Comparison of ENCODE assay signal across 8 mouse cellular contexts in the genomic region with DNA sequence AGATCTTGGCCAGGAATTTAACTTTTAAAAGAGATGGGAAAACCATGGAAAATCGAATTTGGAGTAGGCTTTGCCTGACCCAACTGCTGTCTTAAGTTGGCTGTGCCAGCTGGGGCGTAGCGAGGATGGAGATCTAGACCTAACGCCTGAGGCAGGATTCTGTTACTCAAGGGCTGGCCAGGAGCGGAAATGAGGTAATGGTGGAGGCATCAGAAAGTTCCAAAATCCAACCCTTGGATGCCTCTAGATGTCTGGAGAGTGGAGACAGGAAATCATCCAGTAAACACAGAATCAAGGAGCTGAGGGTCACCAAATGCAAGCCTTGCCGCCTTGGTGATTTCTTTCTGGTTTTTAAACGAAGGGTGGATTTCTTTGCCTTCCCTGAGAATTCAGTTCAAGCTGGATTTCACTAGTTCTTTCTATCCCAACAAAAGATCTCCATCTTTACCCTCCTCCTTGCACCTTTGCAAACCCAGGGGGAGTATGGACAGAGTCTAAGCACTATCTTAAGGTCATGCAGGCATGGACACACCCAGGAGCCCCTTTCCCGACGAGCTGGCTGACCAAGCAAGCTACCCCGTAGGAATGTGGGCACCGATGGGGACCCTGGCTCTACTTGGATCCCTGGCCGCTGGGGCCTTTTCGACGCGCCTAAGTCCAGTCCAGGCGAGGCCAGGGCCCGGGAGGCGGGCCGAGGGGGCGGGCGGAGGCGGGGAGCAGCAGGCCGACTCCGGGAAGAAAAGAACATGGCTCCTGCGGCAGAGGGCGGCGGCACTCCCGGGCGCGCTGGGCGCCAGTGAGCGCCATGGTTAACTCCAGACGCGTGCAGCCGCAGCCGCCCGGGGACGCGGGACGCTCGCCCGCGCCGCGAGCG. TPM values are rescaled to one million over a fixed set of nuclear protein-coding genes. Genes with fewer than 3 reads are reported as not detected.
DNase-seq lines count a peak whose midpoint lies in the region; ATAC-seq and TF ChIP-seq lines count a peak whose summit lies in the region.

Pkd2 (plus strand) TSS at position 619 of the 874 bp plus-strand sequence.

- H3ac ChIP-seq in C2C12 (ENCODE audit: control insufficient read depth, insufficient read length, low read depth) (peak within 1 kb of the TSS; percentile 62), myocyte (ENCODE audit: control insufficient read depth, insufficient read length) (peak within 1 kb of the TSS; percentile 79)

- WGBS in heart, embryonic 12.5 days = 10% methylated on average over 46 of the region's 46 CpGs
- WGBS in kidney, embryonic 16.5 days = 9% methylated on average over 46 of the region's 46 CpGs
- WGBS in liver, embryonic 12.5 days (ENCODE audit: insufficient replicate concordance) = 10% methylated on average over 43 of the region's 46 CpGs

- 0 out of 2 replicates have a peak, but pooled peaks have one; percentile 18 for TF ChIP-seq POLR2A in bone marrow macrophage, adult 2 months (IDR thresholded peaks at IDR 0.05; ENCODE audit: borderline replicate concordance, low read depth, low read length)
- peak; percentile 44 for TF ChIP-seq POLR2A in myocyte (IDR thresholded peaks at IDR 0.05; ENCODE audit: insufficient read length, low read depth)

- ATAC-seq in heart, embryonic 12.5 days (ENCODE audit: insufficient number of reproducible peaks, low FRiP score) = peak; percentile 91
- ATAC-seq in kidney, embryonic 16.5 days (ENCODE audit: low FRiP score, low TSS enrichment) = peak; percentile 95
- ATAC-seq in liver, embryonic 12.5 days = peak; percentile 72

- peaks cover 48% of the 10 kb centered on the region for H3K79me2 ChIP-seq in C2C12 (ENCODE audit: control insufficient read depth, insufficient read depth)
- H3K79me2 ChIP-seq in myocyte (ENCODE audit: control insufficient read depth, insufficient read depth) = peaks cover 37% of the 10 kb centered on the region

- H3K36me3 ChIP-seq in C2C12 (ENCODE audit: control insufficient read depth, insufficient read depth) = peaks cover 9% of the 10 kb centered on the region
- H3K36me3 ChIP-seq in heart, embryonic 12.5 days = peaks cover 9% of the 10 kb centered on the region; the same call in 1 of the 2 replicates
- peaks cover 16% of the 10 kb centered on the region for H3K36me3 ChIP-seq in kidney, embryonic 16.5 days (ENCODE audit: insufficient read depth, low read length)
- H3K36me3 ChIP-seq in liver, embryonic 12.5 days = no peaks in the 10 kb centered on the region
- peaks cover under 1% of the 10 kb centered on the region for H3K36me3 ChIP-seq in myocyte (ENCODE audit: control insufficient read depth, insufficient read depth)

- H3K4me1 ChIP-seq in bone marrow macrophage, adult 2 months (ENCODE audit: control insufficient read depth, insufficient read depth, low read length) = peaks cover 9% of the 10 kb centered on the region
- H3K4me1 ChIP-seq in heart, embryonic 12.5 days (replicated peaks) = peaks cover 13% of the 10 kb centered on the region
- peaks cover 19% of the 10 kb centered on the region for H3K4me1 ChIP-seq in kidney, embryonic 16.5 days (ENCODE audit: insufficient read depth, low read length)
- peaks cover 4% of the 10 kb centered on the region; the same call in 1 of the 2 replicates for H3K4me1 ChIP-seq in liver, embryonic 12.5 days

- peak within 1 kb of the TSS; percentile 88 for H3K4me2 ChIP-seq in heart, embryonic 12.5 days
- H3K4me2 ChIP-seq in kidney, embryonic 16.5 days (replicated peaks; ENCODE audit: low read depth, low read length) = peak within 1 kb of the TSS; percentile 64
- peak within 1 kb of the TSS; percentile 74 for H3K4me2 ChIP-seq in liver, embryonic 12.5 days
- H3K4me2 ChIP-seq in myocyte (ENCODE audit: low read depth) = peak within 1 kb of the TSS; percentile 81

- peak within 1 kb of the TSS; percentile 97 for H3K9ac ChIP-seq in heart, embryonic 12.5 days
- H3K9ac ChIP-seq in kidney, embryonic 16.5 days (replicated peaks; ENCODE audit: low read length) = peak within 1 kb of the TSS; percentile 97
- H3K9ac ChIP-seq in liver, embryonic 12.5 days = peak within 1 kb of the TSS; percentile 64

- H3K79me3 ChIP-seq in C2C12 (ENCODE audit: low read depth) = peaks cover 27% of the 10 kb centered on the region

- H3K27me3 ChIP-seq in C2C12 (ENCODE audit: control insufficient read depth, insufficient read depth, insufficient read length) = no peaks in the 10 kb centered on the region
- no peaks in the 10 kb centered on the region for H3K27me3 ChIP-seq in heart, embryonic 12.5 days (replicated peaks)
- H3K27me3 ChIP-seq in kidney, embryonic 16.5 days (ENCODE audit: insufficient read depth, low read length) = no peaks in the 10 kb centered on the region
- peaks cover 28% of the 10 kb centered on the region for H3K27me3 ChIP-seq in liver, embryonic 12.5 days (replicated peaks)
- no peaks in the 10 kb centered on the region for H3K27me3 ChIP-seq in myocyte (ENCODE audit: control insufficient read depth, insufficient read depth, insufficient read length)

- H3K9me3 ChIP-seq in heart, embryonic 12.5 days (replicated peaks) = no peaks in the 10 kb centered on the region
- H3K9me3 ChIP-seq in kidney, embryonic 16.5 days (ENCODE audit: low read length) = peaks cover 5% of the 10 kb centered on the region; the same call in 1 of the 2 replicates
- H3K9me3 ChIP-seq in liver, embryonic 12.5 days (replicated peaks) = no peaks in the 10 kb centered on the region

- DNase-seq in fibroblast of lung, adult 2 months (ENCODE audit: low read depth) = peak; percentile 62
- peak; percentile 69 for DNase-seq in urinary bladder, adult 18-20 months (ENCODE audit: low spot score in 2 of 2)

- no peak for TF ChIP-seq CTCF in C2C12 (IDR thresholded peaks at IDR 0.05; ENCODE audit: control insufficient read depth, insufficient read depth, insufficient read length)
- TF ChIP-seq CTCF in bone marrow macrophage, adult 2 months (IDR thresholded peaks at IDR 0.05; ENCODE audit: low read depth, low read length) = no peak

- H3K4me3 ChIP-seq in C2C12 (ENCODE audit: insufficient read depth, poor library complexity, severe bottlenecking) = peak within 1 kb of the TSS; percentile 75
- H3K4me3 ChIP-seq in bone marrow macrophage, adult 2 months (ENCODE audit: insufficient read depth, low read length) = peak within 1 kb of the TSS; percentile 99
- peak within 1 kb of the TSS; percentile 89 for H3K4me3 ChIP-seq in heart, embryonic 12.5 days
- H3K4me3 ChIP-seq in kidney, embryonic 16.5 days (ENCODE audit: low read length) = peak within 1 kb of the TSS; percentile 83
- H3K4me3 ChIP-seq in liver, embryonic 12.5 days = peak within 1 kb of the TSS; percentile 62
- peak within 1 kb of the TSS; percentile 49 for H3K4me3 ChIP-seq in myocyte

- no peak within 1 kb of the TSS for H3K27ac ChIP-seq in bone marrow macrophage, adult 2 months (ENCODE audit: insufficient read depth, low read depth, low read length)
- peak within 1 kb of the TSS; percentile 91 for H3K27ac ChIP-seq in heart, embryonic 12.5 days (ENCODE audit: poor library complexity, severe bottlenecking)
- H3K27ac ChIP-seq in kidney, embryonic 16.5 days (ENCODE audit: low read length) = peak within 1 kb of the TSS; percentile 95
- peak within 1 kb of the TSS; percentile 58; the same call in 1 of the 2 replicates for H3K27ac ChIP-seq in liver, embryonic 12.5 days

TF ChIP-seq in C2C12, 6 proteins besides CTCF, POLR2A, EP300 and RAD21:
- no peak for TF ChIP-seq FOSL1 (IDR thresholded peaks at IDR 0.05; ENCODE audit: insufficient read depth, low read length, poor library complexity, severe bottlenecking)
- TF ChIP-seq MYOG (IDR thresholded peaks at IDR 0.05; ENCODE audit: control insufficient read depth, extremely low read depth, insufficient read length) = no peak
- no peak for TF ChIP-seq MYOD1 (IDR thresholded peaks at IDR 0.05; ENCODE audit: control insufficient read depth, insufficient read length, low read depth)
- no peak for TF ChIP-seq MAX (IDR thresholded peaks at IDR 0.05)
- TF ChIP-seq CEBPB (IDR thresholded peaks at IDR 0.05; ENCODE audit: low read depth) = no peak
- TF ChIP-seq USF1 (IDR thresholded peaks at IDR 0.05; ENCODE audit: low read depth) = no peak
TF ChIP-seq in C2C12: peak in this region for 0.

TF ChIP-seq in myocyte, 11 proteins besides CTCF, POLR2A, EP300 and RAD21:
- TF ChIP-seq TCF3 (IDR thresholded peaks at IDR 0.05; ENCODE audit: insufficient read length, low read depth) (no peak), MYOD1 (IDR thresholded peaks at IDR 0.05; ENCODE audit: control insufficient read depth in 1 of 3, insufficient read length in 2 of 3, low read depth in 2 of 3) (no peak), E2F4 (IDR thresholded peaks at IDR 0.05; ENCODE audit: insufficient read depth) (no peak), USF1 (IDR thresholded peaks at IDR 0.05; ENCODE audit: low read depth) (no peak), POLR2AphosphoS2 (IDR thresholded peaks at IDR 0.05; ENCODE audit: insufficient read length, low read depth) (no peak), MAX (IDR thresholded peaks at IDR 0.05; ENCODE audit: low read depth) (no peak), TCF12 (IDR thresholded peaks at IDR 0.05; ENCODE audit: insufficient read depth, poor library complexity, severe bottlenecking) (no peak), CEBPB (IDR thresholded peaks at IDR 0.05; ENCODE audit: insufficient read depth, poor library complexity, severe bottlenecking) (no peak), SRF (IDR thresholded peaks at IDR 0.05; ENCODE audit: control insufficient read depth, insufficient read length, low read depth) (no peak), MYOG (IDR thresholded peaks at IDR 0.05; ENCODE audit: control insufficient read depth in 1 of 3, insufficient read depth in 1 of 3, insufficient read length in 2 of 3, low read depth in 2 of 3) (no peak), REST (IDR thresholded peaks at IDR 0.05; ENCODE audit: insufficient read depth, insufficient read length) (no peak)

RNA-seq across cellular contexts. Expression of gene Pkd2, which starts in this region (rescaled TPM):
- 6.1 TPM for polyA plus RNA-seq in C2C12 (2012; fragmentation: generic; extraction: Trizol)
- 17.8 and 20.7 TPM in 2 replicates for polyA plus RNA-seq in bone marrow macrophage, adult 2 months (2012; ENCODE audit: insufficient read depth, insufficient read length, missing spikeins)
- 16.4 and 16.7 TPM in 2 replicates for polyA plus RNA-seq in heart, embryonic 12.5 days (2016; fragmentation: Nextera tagmentation; extraction: Ambion mirVana)
- 15.2 and 17.4 TPM in 2 replicates for polyA plus RNA-seq in kidney, embryonic 16.5 days (2015; fragmentation: Nextera tagmentation; extraction: Ambion mirVana)
- 4.1 and 4.3 TPM in 2 replicates for polyA plus RNA-seq in liver, embryonic 12.5 days (2016; fragmentation: Nextera tagmentation; extraction: Ambion mirVana)
- 6.3 TPM for polyA plus RNA-seq in myocyte (2012; fragmentation: generic; extraction: Trizol)

Comparison
In these comparisons a context has a peak if more than half of its experiments do, and no peak if none do; other contexts are left out.
1. H3K4me3 ChIP-seq: peak in every context shown above with its lines; median percentile 99 in bone marrow macrophage, adult 2 months; 89 in heart, embryonic 12.5 days; 83 in kidney, embryonic 16.5 days; 75 in C2C12; 62 in liver, embryonic 12.5 days; 49 in myocyte.